Mouse (Mus musculus): ENCODE results near the gene Sntb2. TPM values are rescaled to one million over a fixed set of nuclear protein-coding genes. Genes with fewer than 3 reads are reported as not detected.
"Not testable (repeated sequence)": the region's sequence is repeated elsewhere in the genome, so short reads cannot be mapped to it uniquely, and the experiment has no call there.

The Sntb2 gene
- polyA plus RNA-seq, 1 experiment from 2014 or later: 18.4 TPM

DNA sequence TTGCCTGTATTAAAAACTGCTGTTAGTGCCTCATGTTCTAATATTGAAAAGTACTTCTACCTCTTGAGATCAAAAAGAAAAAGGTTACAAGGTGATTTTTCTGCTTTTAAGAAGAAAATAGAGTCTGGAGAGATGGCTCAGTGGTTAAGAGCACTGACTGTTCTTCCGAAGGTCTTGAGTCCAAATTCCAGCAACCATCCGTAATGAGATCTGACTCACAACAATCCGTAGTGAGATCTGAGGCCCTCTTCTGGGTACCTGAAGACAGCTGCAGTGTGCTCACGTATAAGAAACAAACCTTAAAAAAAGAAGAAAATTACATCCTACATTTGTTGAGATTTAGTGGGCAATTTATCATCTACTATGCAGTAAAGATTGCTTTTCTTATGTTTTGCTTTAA lies 40.9 kb downstream of the Sntb2 start:
- no peak for ATAC-seq (ENCODE audit: insufficient number of reproducible peaks, insufficient read depth, low FRiP score, low TSS enrichment)
- Histone ChIP-seq H3K9me3 (no peaks in the 10 kb centered on the region), H3K4me2 (replicated peaks) (no peak overlapping the region), H3K9ac (no peak overlapping the region), H3K4me3 (no peak overlapping the region), H3K27ac (no peak overlapping the region), H3K4me1 (0 out of 2 replicates have a peak, but pooled peaks cover 2% of the 10 kb centered on the region), H3K36me3 (no peaks in the 10 kb centered on the region), H3K27me3 (no peaks in the 10 kb centered on the region)
- WGBS: 78% methylated on average over 4 of the region's 4 CpGs

DNA sequence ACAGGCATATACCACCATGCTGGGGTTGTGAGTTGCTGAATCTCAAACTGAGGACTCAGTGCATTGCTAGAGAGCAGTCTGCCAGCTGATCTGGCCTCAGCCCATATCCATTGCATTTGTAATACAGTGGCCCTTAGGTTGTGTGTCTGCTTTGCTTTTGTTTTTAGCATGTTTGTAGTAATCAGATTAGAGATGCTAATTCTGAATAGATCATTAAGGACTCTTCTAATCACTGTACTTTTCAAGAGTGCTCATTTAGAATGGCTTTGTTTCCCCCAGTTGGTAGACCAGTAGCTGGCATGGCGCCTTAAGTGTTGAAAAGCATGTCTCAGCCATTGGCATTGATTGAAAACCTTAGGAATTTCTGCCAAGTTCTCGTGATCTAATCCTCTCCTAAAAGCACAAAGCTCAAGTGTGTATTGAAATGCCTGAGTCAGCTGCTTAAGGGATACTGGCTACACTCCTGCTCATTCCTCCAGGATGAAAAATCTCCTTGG lies 43.3 kb downstream of the Sntb2 start:
- no peaks in the 10 kb centered on the region for H3K27me3 ChIP-seq
- 61% methylated on average over 2 of the region's 2 CpGs for WGBS
- no peak overlapping the region for H3K9ac ChIP-seq
- H3K4me3 ChIP-seq: no peak overlapping the region
- no peak overlapping the region for H3K4me2 ChIP-seq (replicated peaks)
- H3K4me1 ChIP-seq: 0 out of 2 replicates have a peak, but pooled peaks cover 2% of the 10 kb centered on the region
- H3K36me3 ChIP-seq: peaks cover 5% of the 10 kb centered on the region; the same call in 1 of the 2 replicates
- no peaks in the 10 kb centered on the region for H3K9me3 ChIP-seq
- H3K27ac ChIP-seq: no peak overlapping the region
- ATAC-seq (ENCODE audit: insufficient number of reproducible peaks, insufficient read depth, low FRiP score, low TSS enrichment): no peak

DNA sequence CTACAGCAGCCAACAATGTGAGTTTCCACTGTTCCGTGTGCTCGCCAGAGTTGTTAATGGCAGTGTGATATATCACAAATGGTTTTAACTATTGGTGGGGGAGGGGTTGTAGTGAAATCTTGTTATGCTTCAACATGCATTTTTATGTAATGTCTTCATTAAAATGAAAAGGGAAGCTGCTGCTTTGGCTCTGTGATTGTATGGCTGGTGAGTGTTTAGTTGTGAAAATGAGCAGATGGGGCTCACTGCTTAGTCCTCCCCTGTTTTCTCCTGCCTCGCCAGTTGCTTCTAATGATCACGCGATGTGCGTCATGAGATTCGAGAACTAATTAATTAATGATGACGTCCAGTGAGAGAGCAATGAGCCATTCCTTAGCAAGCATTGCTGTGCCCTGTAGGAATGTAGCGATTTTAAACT lies 49.9 kb downstream of the Sntb2 start:
- 87% methylated on average over 9 of the region's 9 CpGs for WGBS
- Histone ChIP-seq H3K9me3 (no peaks in the 10 kb centered on the region), H3K9ac (no peak overlapping the region), H3K27ac (no peak overlapping the region), H3K4me1 (no peaks in the 10 kb centered on the region), H3K27me3 (no peaks in the 10 kb centered on the region), H3K4me3 (no peak overlapping the region), H3K36me3 (peaks cover 7% of the 10 kb centered on the region), H3K4me2 (replicated peaks) (no peak overlapping the region)
- no peak for ATAC-seq (ENCODE audit: insufficient number of reproducible peaks, insufficient read depth, low FRiP score, low TSS enrichment)

DNA sequence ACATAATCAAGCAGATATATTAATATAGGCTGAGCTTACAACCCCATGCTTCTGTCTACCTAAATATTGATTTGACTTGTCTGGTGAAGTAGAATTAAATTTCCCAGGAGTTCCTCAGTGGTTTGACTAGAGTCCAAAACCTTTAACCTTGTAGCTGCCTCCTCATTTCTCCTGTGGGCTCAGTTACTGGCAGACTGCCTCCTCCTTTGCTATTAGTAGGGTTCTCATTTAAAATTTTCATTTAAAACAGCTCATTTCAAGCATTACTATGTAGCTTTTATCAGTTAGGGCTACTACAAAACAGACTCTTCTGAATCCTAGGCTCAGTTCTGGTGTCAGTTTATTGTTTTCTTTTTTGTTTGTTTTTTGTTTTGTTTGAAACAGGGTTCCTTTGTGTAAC lies 50.4 kb downstream of the Sntb2 start:
- Histone ChIP-seq H3K4me3 (no peak overlapping the region), H3K4me2 (replicated peaks) (no peak overlapping the region), H3K36me3 (peaks cover 7% of the 10 kb centered on the region), H3K9ac (no peak overlapping the region), H3K4me1 (no peaks in the 10 kb centered on the region), H3K27me3 (no peaks in the 10 kb centered on the region), H3K27ac (no peak overlapping the region), H3K9me3 (no peaks in the 10 kb centered on the region)
- ATAC-seq (ENCODE audit: insufficient number of reproducible peaks, insufficient read depth, low FRiP score, low TSS enrichment): no peak

DNA sequence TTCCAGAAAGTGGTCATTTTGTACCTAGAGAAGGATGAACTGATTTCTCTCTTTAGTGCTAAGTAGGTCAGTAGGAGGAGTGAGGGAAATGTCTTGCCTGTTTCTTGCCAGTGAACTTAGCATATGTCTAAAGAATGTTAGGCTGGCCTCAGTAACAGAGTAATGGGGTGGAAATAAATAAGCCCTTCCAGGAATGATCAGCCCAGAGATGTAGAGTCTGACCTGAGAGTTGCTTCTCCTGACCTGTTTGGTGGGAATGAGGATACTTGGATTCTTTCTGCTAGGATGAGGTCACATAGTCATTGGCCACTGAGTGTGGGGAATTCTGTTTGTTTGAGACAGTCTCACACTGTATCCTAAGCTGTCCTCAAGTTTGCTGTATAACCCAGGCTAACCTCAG lies 52.0 kb downstream of the Sntb2 start:
- H3K27ac ChIP-seq: no peak overlapping the region
- peaks cover 15% of the 10 kb centered on the region for H3K36me3 ChIP-seq

DNA sequence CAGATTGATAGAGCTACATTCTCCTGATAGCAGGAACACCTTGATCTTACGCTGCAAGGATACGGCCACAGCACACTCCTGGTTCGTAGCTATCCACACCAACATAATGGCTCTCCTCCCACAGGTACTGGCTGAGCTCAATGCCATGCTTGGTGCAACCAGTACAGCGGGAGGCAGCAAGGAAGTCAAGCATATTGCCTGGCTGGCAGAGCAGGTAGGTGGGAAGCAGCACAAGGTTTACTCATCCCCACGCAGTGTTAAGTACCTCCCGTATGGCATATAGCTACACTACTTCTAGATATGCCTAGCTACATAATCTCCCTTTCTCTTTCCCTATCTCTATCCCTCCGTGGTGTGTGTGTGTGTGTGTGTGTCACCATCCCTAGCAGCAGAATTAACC lies 55.8 kb downstream of the Sntb2 start:
- whole genome bisulfite sequencing: 90% methylated on average over 7 of the region's 7 CpGs
- ATAC-seq (ENCODE audit: insufficient number of reproducible peaks, insufficient read depth, low FRiP score, low TSS enrichment): no peak
- Histone ChIP-seq H3K27ac (no peak overlapping the region), H3K9me3 (no peaks in the 10 kb centered on the region), H3K4me3 (no peak overlapping the region), H3K9ac (no peak overlapping the region), H3K27me3 (no peaks in the 10 kb centered on the region), H3K4me1 (no peaks in the 10 kb centered on the region), H3K36me3 (peaks cover 18% of the 10 kb centered on the region), H3K4me2 (replicated peaks) (no peak overlapping the region)

More for the DNA sequence above, 52.0 kb downstream of the Sntb2 start:
- H3K27me3 ChIP-seq: no peaks in the 10 kb centered on the region
- no peak overlapping the region for H3K4me3 ChIP-seq
- H3K4me1 ChIP-seq: no peaks in the 10 kb centered on the region
- no peak for ATAC-seq (ENCODE audit: insufficient number of reproducible peaks, insufficient read depth, low FRiP score, low TSS enrichment)
- H3K4me2 ChIP-seq (replicated peaks): no peak overlapping the region
- no peaks in the 10 kb centered on the region for H3K9me3 ChIP-seq
- H3K9ac ChIP-seq: no peak overlapping the region

DNA sequence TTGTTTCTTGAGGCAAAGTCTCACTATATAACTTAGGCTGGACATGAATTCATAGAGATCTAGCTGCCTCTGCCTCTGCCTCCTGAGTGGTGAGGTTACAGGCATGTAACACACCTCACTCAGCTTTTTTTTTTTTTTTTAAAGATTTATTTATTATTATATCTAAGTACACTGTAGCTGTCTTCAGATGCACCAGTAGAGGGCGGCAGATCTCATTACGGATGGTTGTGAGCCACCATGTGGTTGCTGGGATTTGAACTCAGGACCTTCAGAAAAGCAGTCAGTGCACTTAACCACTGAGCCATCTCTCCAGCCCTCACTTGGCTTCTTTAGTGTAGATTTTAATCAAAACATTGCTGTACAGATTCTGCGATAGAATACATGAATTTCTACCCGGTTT lies 60.8 kb downstream of the Sntb2 start:
- not testable (repeated sequence) for H3K4me1 ChIP-seq; H3K4me2 ChIP-seq (replicated peaks); ATAC-seq (ENCODE audit: insufficient number of reproducible peaks, insufficient read depth, low FRiP score, low TSS enrichment); H3K9ac ChIP-seq; H3K27me3 ChIP-seq; H3K9me3 ChIP-seq; H3K27ac ChIP-seq; H3K4me3 ChIP-seq
- WGBS: 91% methylated on average over 4 of the region's 4 CpGs
- peaks cover 21% of the 10 kb centered on the region for H3K36me3 ChIP-seq

DNA sequence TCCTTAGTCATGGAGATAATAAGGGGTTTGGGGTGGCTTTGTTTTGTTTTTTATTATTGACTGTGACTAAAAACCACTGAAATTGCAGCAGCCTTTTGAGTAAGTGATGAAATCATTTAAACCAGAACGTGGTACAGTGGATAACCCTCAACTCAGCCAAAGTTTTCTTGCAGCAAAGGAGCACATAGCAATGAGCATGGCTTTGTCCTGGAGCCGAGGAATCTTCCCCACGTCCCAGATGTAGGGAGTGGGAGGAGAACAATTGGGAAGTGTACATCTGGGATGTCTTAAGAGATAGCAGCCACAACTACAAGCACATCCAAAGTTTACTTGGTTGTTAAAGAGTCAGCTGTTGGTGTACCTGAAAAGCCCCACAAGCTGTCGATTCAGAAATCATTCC lies 61.9 kb downstream of the Sntb2 start:
- no peaks in the 10 kb centered on the region for H3K27me3 ChIP-seq
- no peak overlapping the region for H3K27ac ChIP-seq
- H3K36me3 ChIP-seq: peaks cover 13% of the 10 kb centered on the region; the same call in 1 of the 2 replicates

DNA sequence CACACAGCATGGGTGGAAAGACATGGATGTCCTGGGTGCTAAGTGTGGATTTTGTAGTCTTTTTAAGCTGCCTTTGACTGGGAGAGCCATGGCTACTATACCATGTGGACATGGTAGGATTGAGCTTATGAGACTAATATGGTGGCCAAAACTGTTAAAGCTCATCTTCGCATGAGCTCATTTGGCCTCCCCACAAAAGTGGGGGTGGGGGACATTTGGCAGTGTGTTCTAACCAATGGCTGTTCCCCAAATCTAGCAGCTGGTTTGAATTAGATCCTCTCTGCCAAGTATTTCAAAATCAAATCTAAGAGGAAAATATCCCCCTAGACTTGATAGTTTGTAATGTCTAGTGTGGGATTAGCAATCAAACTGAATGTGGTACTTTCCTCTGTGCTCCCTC lies 63.5 kb downstream of the Sntb2 start:
- Histone ChIP-seq H3K4me2 (replicated peaks) (no peak overlapping the region), H3K9ac (no peak overlapping the region), H3K4me3 (no peak overlapping the region), H3K27me3 (no peaks in the 10 kb centered on the region), H3K36me3 (peaks cover 10% of the 10 kb centered on the region; the same call in 1 of the 2 replicates), H3K27ac (no peak overlapping the region), H3K9me3 (no peaks in the 10 kb centered on the region), H3K4me1 (no peaks in the 10 kb centered on the region)
- no peak for ATAC-seq (ENCODE audit: insufficient number of reproducible peaks, insufficient read depth, low FRiP score, low TSS enrichment)
- 68% methylated on average over 1 of the region's 1 CpGs for WGBS

More for the DNA sequence above, 61.9 kb downstream of the Sntb2 start:
- no peaks in the 10 kb centered on the region for H3K9me3 ChIP-seq
- H3K9ac ChIP-seq: no peak overlapping the region
- WGBS: 80% methylated on average over 4 of the region's 4 CpGs
- no peak for ATAC-seq (ENCODE audit: insufficient number of reproducible peaks, insufficient read depth, low FRiP score, low TSS enrichment)
- no peak overlapping the region for H3K4me2 ChIP-seq (replicated peaks)
- H3K4me1 ChIP-seq: no peaks in the 10 kb centered on the region
- no peak overlapping the region for H3K4me3 ChIP-seq

DNA sequence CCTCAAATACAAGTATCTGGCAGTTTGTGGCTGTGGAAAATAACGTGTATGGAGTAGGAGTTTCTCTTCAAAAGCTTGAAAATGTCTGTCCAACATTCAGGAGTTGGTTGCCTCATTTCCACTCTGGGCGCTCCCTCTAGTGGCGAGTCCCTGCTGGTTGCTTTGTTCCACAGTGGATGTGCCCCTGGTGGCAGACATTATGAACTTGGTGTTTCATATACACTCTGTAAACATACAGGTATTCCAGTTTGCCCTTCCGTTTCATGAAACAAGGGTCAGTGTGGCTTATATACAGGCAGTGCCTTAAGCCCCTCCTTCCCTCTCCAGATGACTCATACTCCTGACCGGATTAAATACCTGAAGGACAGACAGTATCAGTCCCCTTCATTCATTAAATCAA lies 67.0 kb downstream of the Sntb2 start:
- Histone ChIP-seq H3K36me3 (peaks cover 3% of the 10 kb centered on the region; the same call in 1 of the 2 replicates), H3K9ac (no peak overlapping the region), H3K4me2 (replicated peaks) (no peak overlapping the region), H3K27me3 (no peaks in the 10 kb centered on the region), H3K9me3 (no peaks in the 10 kb centered on the region), H3K27ac (no peak overlapping the region), H3K4me3 (no peak overlapping the region), H3K4me1 (no peaks in the 10 kb centered on the region)
- ATAC-seq (ENCODE audit: insufficient number of reproducible peaks, insufficient read depth, low FRiP score, low TSS enrichment): no peak
- WGBS: 39% methylated on average over 5 of the region's 5 CpGs

DNA sequence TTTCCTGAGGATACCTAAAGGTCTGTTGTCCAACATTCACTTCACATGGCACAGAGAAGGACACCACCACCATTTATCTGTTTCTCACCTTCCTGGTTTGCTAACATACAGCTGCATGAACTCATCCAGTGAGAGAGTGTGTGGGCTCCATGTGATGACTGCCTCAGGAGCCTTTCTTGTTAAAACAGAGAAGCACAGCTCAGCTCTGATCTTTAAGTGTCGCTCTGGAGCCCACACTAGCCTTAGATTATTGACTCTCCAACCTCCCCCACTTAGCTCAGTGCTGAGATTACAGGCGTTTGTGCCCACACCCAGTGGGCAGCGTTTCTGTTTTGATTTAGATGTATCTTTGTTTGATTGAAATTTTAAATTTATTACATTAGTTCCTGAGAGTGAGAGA lies 72.2 kb downstream of the Sntb2 start:
- Histone ChIP-seq H3K27ac (no peak overlapping the region), H3K4me1 (no peaks in the 10 kb centered on the region), H3K4me2 (replicated peaks) (no peak overlapping the region), H3K4me3 (no peak overlapping the region), H3K27me3 (no peaks in the 10 kb centered on the region), H3K9me3 (no peaks in the 10 kb centered on the region), H3K9ac (no peak overlapping the region), H3K36me3 (peaks cover 16% of the 10 kb centered on the region)
- ATAC-seq (ENCODE audit: insufficient number of reproducible peaks, insufficient read depth, low FRiP score, low TSS enrichment): no peak
- whole genome bisulfite sequencing: 87% methylated on average over 3 of the region's 3 CpGs

DNA sequence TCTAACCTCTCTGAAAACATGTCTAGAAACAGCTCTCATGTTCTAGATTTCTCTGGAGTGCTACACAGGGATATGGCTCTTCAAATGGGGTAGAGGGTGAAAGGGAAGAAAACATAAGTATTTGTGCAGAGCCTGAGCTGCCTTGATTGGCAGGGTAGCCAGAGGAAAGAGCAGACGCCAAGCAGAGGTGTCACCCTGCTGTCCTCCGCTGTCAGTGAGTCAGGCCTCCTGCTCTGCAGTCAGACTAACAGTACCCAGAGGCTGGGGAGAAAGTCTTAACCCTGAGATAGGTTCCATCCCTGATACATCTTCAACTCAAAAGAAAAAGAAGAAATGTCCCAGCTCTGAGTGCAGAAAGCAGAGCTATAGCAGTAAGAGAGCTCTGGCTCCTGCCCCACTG lies 77.1 kb downstream of the Sntb2 start:
- WGBS: 82% methylated on average over 2 of the region's 2 CpGs
- H3K4me2 ChIP-seq (replicated peaks): no peak overlapping the region
- no peak overlapping the region for H3K9ac ChIP-seq

DNA sequence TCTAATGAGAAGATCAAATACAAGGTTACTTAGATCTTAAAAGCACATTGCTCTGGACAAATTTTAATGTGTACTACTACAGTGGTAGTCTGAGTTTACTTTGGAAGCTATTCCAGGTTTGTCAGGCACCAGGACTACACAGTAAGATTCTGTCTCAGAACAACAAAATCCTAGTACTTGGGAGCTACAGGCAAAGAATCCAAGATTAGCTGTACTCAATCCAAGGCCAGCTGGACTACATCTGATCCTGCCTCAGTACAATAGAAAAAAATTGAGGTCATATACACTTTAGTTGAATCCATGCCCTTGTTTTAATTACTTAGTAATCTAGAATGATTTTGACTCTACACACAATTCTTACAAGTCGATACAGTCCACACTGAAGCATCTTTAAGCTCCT lies 79.4 kb downstream of the Sntb2 start:
- H3K9me3 ChIP-seq: no peaks in the 10 kb centered on the region
- H3K36me3 ChIP-seq: peaks cover 13% of the 10 kb centered on the region
- H3K27me3 ChIP-seq: no peaks in the 10 kb centered on the region
- H3K4me1 ChIP-seq: no peaks in the 10 kb centered on the region
- H3K4me3 ChIP-seq: no peak overlapping the region
- no peak overlapping the region for H3K9ac ChIP-seq
- no peak for ATAC-seq (ENCODE audit: insufficient number of reproducible peaks, insufficient read depth, low FRiP score, low TSS enrichment)
- no peak overlapping the region for H3K4me2 ChIP-seq (replicated peaks)
- 88% methylated on average over 1 of the region's 1 CpGs for WGBS
- H3K27ac ChIP-seq: no peak overlapping the region

More for the DNA sequence above, 77.1 kb downstream of the Sntb2 start:
- Histone ChIP-seq H3K9me3 (no peaks in the 10 kb centered on the region), H3K27ac (no peak overlapping the region), H3K4me3 (no peak overlapping the region), H3K4me1 (no peaks in the 10 kb centered on the region), H3K27me3 (no peaks in the 10 kb centered on the region), H3K36me3 (peaks cover 16% of the 10 kb centered on the region)
- ATAC-seq (ENCODE audit: insufficient number of reproducible peaks, insufficient read depth, low FRiP score, low TSS enrichment): no peak
